Mouse (Mus musculus) lung, embryonic 14.5 days (tissue): ENCODE results near the gene Rab17. TPM values are rescaled to one million over a fixed set of nuclear protein-coding genes. Genes with fewer than 3 reads are reported as not detected.

Experiments
- ATAC-seq: fragments of 200-750 bp; cut with Nextera tagmentation; 2 replicates; pipeline ENCODE4 v1.8.0; 2017; ENCODE audit warnings: mild to moderate bottlenecking, moderate TSS enrichment, moderate library complexity; ENCODE audit not compliant: insufficient read depth
- DNase-seq: peaks from one replicate; pipeline ENCODE4 v3.0.0-alpha.2; 2015
- H3K27ac ChIP-seq: fragments of 300-500 bp; sonication (generic); 2 replicates; pipeline ENCODE4 v1.5.1; 2014; ENCODE audit warnings: low read depth, mild to moderate bottlenecking, moderate library complexity
- H3K27me3 ChIP-seq: fragments of 300-500 bp; sonication (generic); 2 replicates; pipeline ENCODE4 v1.6.1; 2014; ENCODE audit warnings: low read length, control low read depth; ENCODE audit not compliant: insufficient read depth
- H3K36me3 ChIP-seq: fragments of 300-500 bp; sonication (generic); 2 replicates; pipeline ENCODE4 v1.6.1; 2014; ENCODE audit warnings: control low read depth; ENCODE audit not compliant: insufficient read depth
- H3K4me1 ChIP-seq: fragments of 300-500 bp; sonication (generic); 2 replicates; pipeline ENCODE4 v1.6.1; 2014; ENCODE audit warnings: antibody characterized with exemption, control low read depth; ENCODE audit not compliant: insufficient read depth
- H3K4me2 ChIP-seq: fragments of 300-500 bp; sonication (generic); 2 replicates; pipeline ENCODE4 v1.6.1; 2014; ENCODE audit warnings: mild to moderate bottlenecking
- H3K4me3 ChIP-seq: fragments of 300-500 bp; sonication (generic); 2 replicates; pipeline ENCODE4 v1.5.1; 2014; ENCODE audit warnings: low read depth, low read length
- H3K9ac ChIP-seq: fragments of 300-500 bp; sonication (generic); 2 replicates; pipeline ENCODE4 v1.6.1; 2014
- H3K9me3 ChIP-seq: fragments of 300-500 bp; sonication (generic); 2 replicates; pipeline ENCODE4 v1.6.1; 2016; ENCODE audit warnings: low read depth, low read length, control low read depth
- CTCF ChIP-seq: IDR thresholded peaks from 2 replicates; pipeline ENCODE4 v1.5.1; 2016; ENCODE audit warnings: antibody characterized with exemption, low read depth
- WGBS: fragments of 180-500 bp; shearing (Covaris S2); extraction: QIAGEN DNeasy Blood & Tissue Kit; methylation state at CpG from one replicate; pipeline ENCODE4 v1.1.7; 2014; 5-methylcytosine and 5-hydroxymethylcytosine counted together
- polyA plus RNA-seq: library from polyadenylated mRNA; unstranded; fragments of >200 nt; fragmentation: Nextera tagmentation; extraction: Ambion mirVana; gene quantifications from 2 replicates; pipeline ENCODE4 v1.2.1, GENCODE M21; 2014

Gene Rab17
- polyA plus RNA-seq, 1 experiment from 2014 or later = 2.3 TPM

DNA sequence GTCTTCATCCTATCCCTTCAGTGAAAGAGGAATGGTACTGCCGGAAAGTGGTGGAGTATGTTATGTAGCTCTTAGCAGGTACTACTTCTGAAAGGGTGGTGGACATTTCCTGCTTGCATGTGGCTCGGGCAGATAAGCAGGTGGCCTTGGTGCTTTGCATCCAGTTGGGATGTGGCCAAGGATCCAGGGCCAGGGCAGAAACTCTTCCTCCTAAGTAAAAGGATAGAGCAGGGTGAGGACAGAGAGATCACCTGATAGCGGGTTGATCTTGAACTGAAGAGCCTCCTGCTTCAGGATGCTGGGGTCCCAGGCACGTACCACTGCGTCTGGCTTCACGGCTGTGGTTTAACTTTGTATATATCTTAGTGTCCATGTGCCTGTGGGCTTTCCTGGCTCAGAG, 39.8 kb upstream of the Rab17 start:
- Histone ChIP-seq H3K27me3 (no peaks in the 10 kb centered on the region), H3K4me1 (peaks cover 8% of the 10 kb centered on the region), H3K36me3 (no peaks in the 10 kb centered on the region), H3K4me2 (no peak overlapping the region), H3K9ac (no peak overlapping the region), H3K27ac (no peak overlapping the region), H3K4me3 (no peak overlapping the region), H3K9me3 (no peaks in the 10 kb centered on the region)
- DNase-seq (no peak), ATAC-seq (no peak)
- TF ChIP-seq CTCF = no peak
- WGBS = 69% methylated on average over 6 of the region's 6 CpGs

GRCm38 (mm10) chr1:91008746-91009145, 39.3 kb upstream of the Rab17 start:
- no peak overlapping the region for H3K27ac ChIP-seq
- 80% methylated on average over 9 of the region's 9 CpGs for WGBS
- no peaks in the 10 kb centered on the region for H3K36me3 ChIP-seq
- H3K27me3 ChIP-seq = no peaks in the 10 kb centered on the region
- no peak overlapping the region for H3K9ac ChIP-seq
- TF ChIP-seq CTCF = no peak
- no peak overlapping the region for H3K4me2 ChIP-seq
- DNase-seq = no peak
- H3K4me1 ChIP-seq = peaks cover 8% of the 10 kb centered on the region
- H3K9me3 ChIP-seq = no peaks in the 10 kb centered on the region
- ATAC-seq = no peak
- H3K4me3 ChIP-seq = no peak overlapping the region

DNA sequence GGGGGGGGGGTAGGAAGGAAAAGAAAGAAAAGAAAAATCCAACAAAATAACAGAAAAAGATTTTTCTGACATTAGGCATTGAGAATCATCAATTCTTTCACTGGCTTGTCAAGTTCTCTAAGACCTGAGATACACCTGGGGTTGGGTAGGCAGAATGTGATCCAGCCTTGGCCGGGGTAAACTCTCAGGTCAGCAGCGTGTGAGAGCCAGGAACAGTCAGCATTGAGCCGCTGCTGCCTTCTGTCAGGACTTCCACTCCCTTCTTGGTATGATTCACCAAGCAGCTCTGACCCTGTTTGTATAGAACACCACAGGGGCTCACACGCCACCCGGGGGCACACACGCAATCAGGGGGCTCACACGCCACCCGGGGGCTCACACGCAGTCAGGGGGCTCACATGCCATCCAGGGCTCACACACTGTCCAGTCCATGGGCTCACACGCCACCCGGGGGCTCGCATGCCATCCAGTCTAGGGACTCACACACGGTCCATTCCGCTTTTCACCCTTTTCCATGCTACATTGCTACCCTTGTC, 38.8 kb upstream of the Rab17 start:
- WGBS = 91% methylated on average over 14 of the region's 14 CpGs

DNA sequence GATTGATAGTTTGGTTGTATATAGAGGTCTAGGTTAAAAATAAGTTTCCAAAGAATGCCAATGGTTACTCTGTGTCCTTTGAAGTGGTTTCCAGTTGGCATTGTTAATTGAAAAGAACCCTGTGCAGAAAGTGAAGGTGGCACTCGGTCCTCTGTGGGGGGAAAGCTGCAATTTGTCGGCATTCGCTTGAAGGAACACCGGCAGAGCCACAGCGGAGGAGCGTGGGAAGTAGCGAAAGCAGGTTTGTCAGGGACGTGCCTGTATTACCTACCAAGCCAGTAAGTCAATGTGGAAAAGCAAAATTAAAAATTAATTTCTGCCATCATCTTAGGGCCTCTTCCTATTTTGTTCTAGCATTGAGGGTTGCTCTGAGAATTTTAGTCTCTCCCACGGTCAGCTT, 37.2 kb upstream of the Rab17 start:
- no peak for DNase-seq
- Histone ChIP-seq H3K27ac (no peak overlapping the region), H3K27me3 (no peaks in the 10 kb centered on the region), H3K4me3 (no peak overlapping the region), H3K36me3 (no peaks in the 10 kb centered on the region), H3K4me1 (peaks cover 5% of the 10 kb centered on the region), H3K9me3 (no peaks in the 10 kb centered on the region), H3K9ac (no peak overlapping the region), H3K4me2 (no peak overlapping the region)
- TF ChIP-seq CTCF = no peak
- no peak for ATAC-seq
- 70% methylated on average over 9 of the region's 9 CpGs for WGBS

More for the DNA sequence above, 38.8 kb upstream of the Rab17 start:
- DNase-seq (no peak), ATAC-seq (no peak)
- no peaks in the 10 kb centered on the region for H3K36me3 ChIP-seq
- H3K9me3 ChIP-seq = no peaks in the 10 kb centered on the region
- H3K4me2 ChIP-seq = no peak overlapping the region
- peaks cover 8% of the 10 kb centered on the region for H3K4me1 ChIP-seq
- H3K9ac ChIP-seq = no peak overlapping the region
- TF ChIP-seq CTCF = no peak
- H3K27ac ChIP-seq = no peak overlapping the region
- H3K4me3 ChIP-seq = no peak overlapping the region
- no peaks in the 10 kb centered on the region for H3K27me3 ChIP-seq

GRCm38 (mm10) chr1:91006037-91006436, 36.6 kb upstream of the Rab17 start:
- ATAC-seq (no peak), DNase-seq (no peak)
- peaks cover 5% of the 10 kb centered on the region for H3K4me1 ChIP-seq
- H3K27ac ChIP-seq = no peak overlapping the region
- no peak overlapping the region for H3K4me2 ChIP-seq
- H3K36me3 ChIP-seq = no peaks in the 10 kb centered on the region
- no peaks in the 10 kb centered on the region for H3K27me3 ChIP-seq
- 51% methylated on average over 5 of the region's 5 CpGs for WGBS
- H3K9me3 ChIP-seq = no peaks in the 10 kb centered on the region
- no peak for TF ChIP-seq CTCF
- no peak overlapping the region for H3K4me3 ChIP-seq
- H3K9ac ChIP-seq = no peak overlapping the region

- H3K36me3 ChIP-seq = no peaks in the 10 kb centered on the region
- 75% methylated on average over 8 of the region's 8 CpGs for WGBS
- DNase-seq (no peak), ATAC-seq (no peak)
- H3K9ac ChIP-seq = no peak overlapping the region
- no peak for TF ChIP-seq CTCF
- no peaks in the 10 kb centered on the region for H3K27me3 ChIP-seq
- H3K9me3 ChIP-seq = no peaks in the 10 kb centered on the region
- H3K4me1 ChIP-seq = peaks cover 3% of the 10 kb centered on the region; the same call in 1 of the 2 replicates
- no peak overlapping the region for H3K27ac ChIP-seq
- H3K4me2 ChIP-seq = no peak overlapping the region
- no peak overlapping the region for H3K4me3 ChIP-seq
Measured at GRCm38 (mm10) chr1:91003522-91004253, 34.2 kb upstream of the Rab17 start.

DNA sequence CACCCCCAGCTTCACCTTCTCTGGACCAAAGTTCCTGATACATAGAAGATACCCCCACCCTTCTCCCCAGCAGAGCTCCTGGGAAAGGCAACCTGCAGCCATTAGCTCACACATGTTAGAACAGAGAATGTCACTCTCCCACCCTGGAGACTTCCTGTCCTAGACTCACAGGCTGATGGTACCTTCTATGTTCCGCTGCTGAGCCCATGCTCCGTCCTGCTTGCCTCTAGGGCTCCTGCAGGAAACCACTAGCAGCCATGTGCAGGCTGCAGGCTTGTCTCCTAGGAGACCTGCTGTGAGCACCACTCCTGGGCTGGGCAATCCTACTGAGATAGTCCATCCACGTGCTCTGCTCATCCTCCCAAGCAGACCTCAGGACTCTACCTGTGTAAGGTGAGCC, 33.2 kb upstream of the Rab17 start:
- H3K36me3 ChIP-seq = no peaks in the 10 kb centered on the region
- no peak overlapping the region for H3K4me3 ChIP-seq
- ATAC-seq = no peak
- DNase-seq = no peak
- no peak overlapping the region for H3K9ac ChIP-seq
- H3K9me3 ChIP-seq = no peaks in the 10 kb centered on the region
- H3K4me2 ChIP-seq = no peak overlapping the region
- no peaks in the 10 kb centered on the region for H3K27me3 ChIP-seq
- H3K27ac ChIP-seq = no peak overlapping the region
- H3K4me1 ChIP-seq = peaks cover 3% of the 10 kb centered on the region; the same call in 1 of the 2 replicates
- 84% methylated on average over 3 of the region's 3 CpGs for WGBS
- no peak for TF ChIP-seq CTCF
